Mouse (Mus musculus): ENCODE measurements around the gene Rfx2.

DNA sequence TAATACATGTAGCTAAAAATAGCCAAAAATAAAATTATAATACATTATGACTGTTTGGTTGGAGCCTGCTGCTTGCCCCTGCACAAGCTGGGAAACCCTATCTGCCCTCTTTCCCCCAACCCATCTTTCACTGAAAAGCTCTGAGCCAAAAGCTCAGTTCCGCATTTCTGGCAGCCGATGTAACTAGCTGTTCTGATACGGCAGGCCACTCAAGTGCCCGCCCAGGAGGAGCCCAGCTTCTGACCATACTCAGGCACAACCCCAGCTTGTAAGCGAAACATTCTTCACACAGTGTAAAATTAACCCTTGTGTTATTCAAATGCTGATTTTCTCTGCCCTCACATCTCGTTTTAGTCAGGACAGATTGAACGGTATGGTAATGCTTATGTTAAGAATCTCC lies 28.1 kb upstream of the Rfx2 start:
- TF ChIP-seq CTCF (IDR thresholded peaks at IDR 0.05; ENCODE audit: low read depth) (no peak), EP300 (IDR thresholded peaks at IDR 0.05; ENCODE audit: low read depth) (no peak)
